Mouse (Mus musculus): ENCODE data around the gene Tnnt1.

DNA sequence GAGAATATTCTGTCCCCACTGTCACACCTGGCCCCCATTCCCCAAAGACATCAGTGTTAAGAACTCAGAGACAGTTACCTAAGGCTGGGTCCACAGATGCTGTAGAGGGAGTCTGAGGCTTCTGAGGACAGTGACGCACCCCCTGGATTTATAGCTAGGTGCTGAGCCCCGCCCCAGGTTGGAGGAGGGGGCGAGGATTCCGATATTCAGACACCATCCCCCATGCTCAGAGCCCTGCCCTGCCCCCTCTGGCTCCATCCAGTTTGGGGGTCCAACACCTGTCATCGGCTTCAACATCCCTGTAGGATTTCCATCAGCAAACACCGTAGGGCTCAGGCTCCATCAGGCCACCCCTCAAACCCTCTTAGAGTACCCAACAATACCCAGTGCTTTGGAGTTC is 329 bp downstream of the Tnnt1 start:
- TF ChIP-seq CTCF (IDR thresholded peaks at IDR 0.05; ENCODE audit: insufficient read depth, low read length), result no peak
- no peak for TF ChIP-seq POLR2A (IDR thresholded peaks at IDR 0.05; ENCODE audit: borderline replicate concordance, extremely low read depth, low read depth, low read length)

Data from lung, adult 2 months (tissue).